Mouse (Mus musculus): ENCODE data around the gene Zfp37. TPM values are rescaled to one million over a fixed set of nuclear protein-coding genes. Genes with fewer than 3 reads are reported as not detected.
A peak's percentile ranks its signal among the peaks of the same experiment; 100 is the strongest.
"Not testable (repeated sequence)": the region's sequence is repeated elsewhere in the genome, so short reads cannot be mapped to it uniquely, and the experiment has no call there.

Gene Zfp37
- total RNA-seq (2021) = 10 to 100 TPM; 26.0 to 26.3 TPM
- long read RNA-seq, experiment 1, transcript Zfp37-205 (4 exons, 1,776 nt) = major isoform, 5 of 11 reads
- long read RNA-seq, experiment 1, partial matches to known transcripts = 0 of 11 reads
- long read RNA-seq, experiment 1, other reads (novel, unspliced or antisense) = 1 of 11 reads
- long read RNA-seq, experiment 2, transcript Zfp37-207 (4 exons, 2,564 nt) = major isoform, 7 of 23 reads
- long read RNA-seq, experiment 2, partial matches to known transcripts = 0 of 23 reads
- long read RNA-seq, experiment 2, other reads (novel, unspliced or antisense) = 7 of 23 reads

GRCm38 (mm10) chr4:62230769-62231168 is at the start of gene Zfp37:
Gene Zfp37, minus strand, starts transcription at chr4:62231047.
- no peak within 1 kb of the TSS for H3K27ac ChIP-seq
- no peak for DNase-seq (ENCODE audit: low spot score in 2 of 2)
- TF ChIP-seq CTCF (conservative IDR thresholded peaks at IDR 0.05) = peak; percentile 57
- H3K4me3 ChIP-seq = no peak within 1 kb of the TSS

- no peak overlapping the region for H3K27ac ChIP-seq
- DNase-seq (ENCODE audit: low spot score in 2 of 2) = peak in 1 of 2 experiments; percentile 5
- no peak for TF ChIP-seq CTCF (conservative IDR thresholded peaks at IDR 0.05)
- H3K4me3 ChIP-seq = no peak overlapping the region
These were observed 47.2 kb upstream of the Zfp37 start for GRCm38 (mm10) chr4:62278081-62278480.

GRCm38 (mm10) chr4:62277222-62277621 is 46.4 kb upstream of the Zfp37 start:
- peak; percentile 31 for TF ChIP-seq CTCF (conservative IDR thresholded peaks at IDR 0.05)
- H3K27ac ChIP-seq = no peak overlapping the region
- no peak for DNase-seq (ENCODE audit: low spot score in 2 of 2)
- H3K4me3 ChIP-seq = no peak overlapping the region

- no peak for DNase-seq (ENCODE audit: low spot score in 2 of 2)
- TF ChIP-seq CTCF (conservative IDR thresholded peaks at IDR 0.05) = no peak
- no peak overlapping the region for H3K27ac ChIP-seq
- no peak overlapping the region for H3K4me3 ChIP-seq
These were observed 45.8 kb upstream of the Zfp37 start for GRCm38 (mm10) chr4:62276642-62277041.

DNA sequence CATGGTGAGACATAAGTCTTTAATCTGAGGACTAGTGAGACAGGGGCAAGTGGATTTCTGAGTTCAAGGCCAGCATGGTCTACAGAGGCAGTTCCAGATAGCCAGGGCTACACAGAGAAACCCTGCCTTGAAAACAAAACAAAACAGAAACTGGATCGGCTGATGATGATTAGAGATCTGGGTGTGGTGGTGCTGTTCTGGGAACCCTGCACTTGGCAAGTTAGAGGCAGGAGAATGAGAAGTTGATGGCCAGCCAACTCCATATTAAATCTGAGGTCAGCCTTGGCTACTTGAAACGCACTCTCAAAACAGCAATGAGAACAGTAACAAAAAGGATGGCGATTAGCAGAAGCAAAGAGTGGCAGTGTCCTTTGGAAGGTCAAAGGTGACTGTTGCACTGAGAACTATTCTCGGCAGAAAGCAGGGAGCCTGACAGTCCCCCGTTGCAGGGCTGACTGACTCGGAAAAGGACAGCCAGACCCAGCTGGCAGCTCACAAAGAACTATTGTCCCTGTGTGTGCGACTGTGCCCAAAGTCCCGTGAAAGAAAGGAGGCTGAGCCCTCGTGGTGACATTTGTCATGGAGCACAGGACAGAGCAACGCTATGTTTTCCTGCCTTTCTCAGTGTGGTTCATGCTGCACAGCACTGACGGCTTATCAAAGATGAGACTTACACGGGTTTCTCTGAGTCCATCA is 44.1 kb upstream of the Zfp37 start:
- peak in 1 of 2 experiments; percentile 27 for DNase-seq (ENCODE audit: low spot score in 2 of 2)
- TF ChIP-seq CTCF (conservative IDR thresholded peaks at IDR 0.05) = no peak
- H3K27ac ChIP-seq = peak overlapping the region; percentile 71

DNA sequence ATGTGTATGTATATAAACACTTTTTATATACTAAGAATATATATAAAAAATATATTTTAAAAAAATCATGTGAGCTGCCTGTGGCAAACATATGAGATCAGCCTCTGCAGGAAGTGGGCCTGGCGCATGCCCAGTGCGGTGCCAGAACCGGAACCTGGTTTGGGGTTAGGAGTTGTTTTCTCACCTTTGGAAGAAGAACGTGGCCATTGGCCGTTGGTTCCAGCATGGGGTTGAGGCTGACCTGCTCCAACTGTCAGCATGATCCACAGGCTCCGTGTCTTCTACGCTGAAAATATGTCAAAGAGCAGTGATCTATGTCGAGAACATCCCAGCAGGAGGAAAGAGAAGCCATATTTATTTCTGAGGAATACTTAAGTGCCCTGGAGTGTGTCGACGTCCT is 43.1 kb upstream of the Zfp37 start:
- no peak for TF ChIP-seq CTCF (conservative IDR thresholded peaks at IDR 0.05)
- DNase-seq (ENCODE audit: low spot score in 2 of 2) = no peak
- Histone ChIP-seq H3K4me3 (no peak overlapping the region), H3K27ac (no peak overlapping the region)

More for the DNA sequence above, 44.1 kb upstream of the Zfp37 start:
- no peak overlapping the region for H3K4me3 ChIP-seq

DNA sequence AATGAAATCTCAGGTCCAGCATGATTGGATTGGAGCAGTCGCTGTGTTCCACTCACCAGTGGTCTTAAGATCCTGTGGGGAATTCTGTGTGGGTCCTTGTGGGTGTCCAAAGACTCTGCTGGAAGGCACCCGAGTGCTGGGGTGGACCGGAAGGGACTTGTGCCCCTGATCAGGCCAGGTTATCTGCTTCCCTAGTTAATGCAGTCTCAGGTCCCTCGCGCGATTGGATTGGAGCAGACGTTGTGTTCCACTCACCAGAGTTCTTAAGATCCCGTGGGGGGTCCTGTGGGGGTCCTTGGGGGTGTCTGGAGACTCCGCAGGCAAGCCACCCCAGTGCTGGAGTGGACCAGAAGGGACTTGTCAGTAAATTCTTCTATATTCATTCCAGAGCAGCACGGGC is 41.8 kb upstream of the Zfp37 start:
- H3K4me3 ChIP-seq = no peak overlapping the region
- no peak for TF ChIP-seq CTCF (conservative IDR thresholded peaks at IDR 0.05)
- DNase-seq (ENCODE audit: low spot score in 2 of 2) = no peak
- H3K27ac ChIP-seq = no peak overlapping the region

DNA sequence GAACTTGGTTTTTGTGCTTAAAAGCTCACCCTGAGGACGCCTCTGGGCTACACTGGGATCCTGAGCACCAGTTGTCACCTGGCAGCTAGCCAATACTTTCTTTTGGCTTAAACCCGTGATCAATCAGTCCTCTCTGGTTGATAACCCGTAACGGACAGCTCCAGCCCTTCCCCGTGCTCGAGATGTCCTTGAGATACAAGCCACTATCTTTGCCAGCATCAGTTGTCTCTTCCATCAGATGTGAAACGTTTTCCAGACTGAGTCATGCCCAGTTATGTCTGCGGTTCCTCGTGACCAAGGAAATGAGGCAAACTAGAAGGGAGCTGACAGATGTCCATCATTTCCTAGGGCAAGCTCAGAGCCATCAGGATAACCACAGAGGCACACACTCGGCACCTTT is 36.3 kb upstream of the Zfp37 start:
- Histone ChIP-seq H3K27ac (no peak overlapping the region), H3K4me3 (no peak overlapping the region)
- no peak for DNase-seq (ENCODE audit: low spot score in 2 of 2)
- no peak for TF ChIP-seq CTCF (conservative IDR thresholded peaks at IDR 0.05)

- not testable (repeated sequence) for H3K4me3 ChIP-seq; H3K27ac ChIP-seq; DNase-seq (ENCODE audit: low spot score in 2 of 2)
These were observed 35.2 kb upstream of the Zfp37 start for GRCm38 (mm10) chr4:62266016-62266415.

DNA sequence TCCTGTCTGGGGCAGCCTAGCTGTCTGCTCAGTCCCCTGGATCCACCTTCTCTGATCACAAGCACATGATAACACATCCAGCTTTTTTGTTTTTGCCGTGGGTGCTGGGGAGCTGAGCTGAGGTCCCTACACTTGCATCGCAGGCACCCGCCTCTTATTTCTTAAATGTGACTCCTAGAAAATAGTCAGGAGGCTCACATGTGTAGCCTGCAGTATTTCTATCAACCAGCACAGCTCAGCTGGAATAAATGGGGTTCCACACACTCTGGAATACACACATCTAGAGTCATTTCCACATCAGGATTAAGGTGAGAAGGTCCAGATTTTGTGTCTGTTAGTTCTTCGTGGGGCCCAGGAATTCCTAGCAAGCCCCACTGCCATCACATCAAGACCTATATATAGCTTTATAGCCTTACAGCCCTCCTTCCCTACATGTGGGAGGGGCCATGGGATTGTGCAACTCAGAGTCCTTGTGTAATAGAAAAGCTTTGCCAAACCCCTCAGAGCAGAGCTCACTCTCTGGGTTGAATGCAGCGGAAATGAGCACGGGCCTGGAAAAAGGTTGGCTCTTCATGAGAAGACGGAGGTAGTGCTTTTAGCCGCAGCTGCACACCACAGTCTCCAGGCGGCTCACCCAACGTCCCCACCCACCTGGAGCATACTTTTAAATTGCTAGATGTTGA is 34.4 kb upstream of the Zfp37 start:
- H3K4me3 ChIP-seq = no peak overlapping the region
- H3K27ac ChIP-seq = no peak overlapping the region
- no peak for DNase-seq (ENCODE audit: low spot score in 2 of 2)
- TF ChIP-seq CTCF (conservative IDR thresholded peaks at IDR 0.05) = no peak

DNA sequence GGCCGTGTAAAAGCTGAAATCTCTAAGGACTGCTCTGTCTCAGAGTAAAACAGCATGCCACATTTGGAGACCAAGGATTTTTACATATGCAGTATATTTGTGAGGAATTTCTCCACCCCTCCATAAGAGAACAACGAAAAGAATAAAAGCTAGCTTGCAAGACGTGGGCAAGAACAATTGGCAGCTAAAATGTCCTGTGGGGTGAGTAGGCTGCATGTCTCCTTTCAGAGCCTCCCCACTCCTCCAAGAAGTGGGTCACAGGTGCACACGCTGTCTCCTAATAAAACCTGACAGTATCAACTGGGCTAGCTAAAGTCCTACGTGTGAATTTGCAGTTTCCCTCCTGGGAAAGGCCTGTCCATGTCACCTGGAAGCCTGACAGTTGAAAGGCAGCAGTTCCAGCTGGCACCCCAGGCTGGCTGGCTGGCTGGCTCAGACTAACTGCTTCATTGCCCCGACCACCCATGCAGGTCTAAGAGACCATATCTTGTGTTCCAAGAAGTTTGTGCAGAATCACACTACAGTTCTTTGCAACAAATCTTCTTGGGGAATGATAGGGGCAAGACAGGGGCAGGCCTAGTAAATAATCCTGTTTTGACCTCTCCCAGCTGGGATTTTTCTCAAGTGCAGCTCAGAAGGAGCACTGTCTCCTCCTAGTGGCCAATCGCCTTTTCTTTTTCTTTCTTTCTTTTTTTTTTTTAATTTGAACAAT is 32.4 kb upstream of the Zfp37 start:
- TF ChIP-seq CTCF (conservative IDR thresholded peaks at IDR 0.05) = peak; percentile 82
- DNase-seq (ENCODE audit: low spot score in 2 of 2) = no peak

DNA sequence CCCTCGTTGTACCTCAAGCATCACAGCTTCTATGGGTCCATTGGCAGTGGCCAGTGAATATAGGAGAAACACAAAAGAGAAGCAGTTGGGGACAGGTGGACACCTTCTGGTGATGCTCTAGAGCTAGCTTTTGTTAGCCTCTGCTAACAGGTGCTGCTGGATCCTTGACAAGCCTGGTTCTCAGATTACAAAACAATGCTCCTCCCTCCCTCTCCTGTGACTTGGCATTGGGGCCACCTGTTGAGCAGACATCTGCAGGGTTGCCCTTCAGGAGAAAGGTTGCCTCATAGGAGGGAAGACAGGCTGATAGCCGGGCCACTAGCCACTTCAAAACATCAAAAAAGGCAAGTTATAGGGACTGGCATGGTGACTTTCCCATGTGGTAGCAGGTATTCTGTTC is 31.4 kb upstream of the Zfp37 start, which contains the start of gene Slc31a2:
Slc31a2 (plus strand) TSS at position 287 of the 400 bp plus-strand sequence.
- TF ChIP-seq CTCF (conservative IDR thresholded peaks at IDR 0.05) = no peak
- Histone ChIP-seq H3K4me3 (no peak within 1 kb of the TSS), H3K27ac (0 out of 2 replicates have a peak within 1 kb of the TSS, but pooled peaks have one; percentile 14)
- no peak for DNase-seq (ENCODE audit: low spot score in 2 of 2)

More for the DNA sequence above, 32.4 kb upstream of the Zfp37 start:
- Histone ChIP-seq H3K4me3 (no peak overlapping the region), H3K27ac (0 out of 2 replicates have a peak overlapping the region, but pooled peaks have one; percentile 14)

GRCm38 (mm10) chr4:62256931-62257330 is 26.1 kb upstream of the Zfp37 start:
- no peak overlapping the region for H3K4me3 ChIP-seq
- no peak overlapping the region for H3K27ac ChIP-seq
- TF ChIP-seq CTCF (conservative IDR thresholded peaks at IDR 0.05) = no peak
- no peak for DNase-seq (ENCODE audit: low spot score in 2 of 2)
